Mouse (Mus musculus) macrophage (primary cell): ENCODE results near the gene Gm3173. TPM values are rescaled to one million over a fixed set of nuclear protein-coding genes. Genes with fewer than 3 reads are reported as not detected.

Experiments used
- polyA plus RNA-seq: library from polyadenylated mRNA; stranded (reverse); fragments of 250-400 nt; gene quantifications from 3 replicates; pipeline ENCODE4 v1.2.4, GENCODE M21; 2018; ENCODE audit warnings: inconsistent platforms

The Gm3173 gene
- polyA plus RNA-seq, 1 experiment from 2014 or later, result not detected

Other genes starting within 250 kb of the Gm3173 start
- not detected in 3 replicates for gene Gm2974, start 248.4 kb upstream of the Gm3173 start, polyA plus RNA-seq
- not detected in 3 replicates for gene Gm3138, start 181.4 kb upstream of the Gm3173 start, polyA plus RNA-seq
- gene Gm3149, start 113.7 kb upstream of the Gm3173 start, polyA plus RNA-seq, result not detected in 3 replicates
- gene 2610042L04Rik, start 96.2 kb upstream of the Gm3173 start, polyA plus RNA-seq, result not detected in 3 replicates
- gene Gm3159, start 33.5 kb upstream of the Gm3173 start, polyA plus RNA-seq, result not detected in 3 replicates
- not detected in 3 replicates for gene Gm3164, start 15.5 kb upstream of the Gm3173 start, polyA plus RNA-seq
- gene Gm3182, start 50.8 kb downstream of the Gm3173 start, polyA plus RNA-seq, result not detected in 3 replicates
- gene Gm3047, start 124.4 kb downstream of the Gm3173 start, polyA plus RNA-seq, result not detected in 3 replicates
- not detected in 3 replicates for gene Gm8159, start 201.4 kb downstream of the Gm3173 start, polyA plus RNA-seq
- gene Gm3239, start 233.2 kb downstream of the Gm3173 start, polyA plus RNA-seq, result not detected in 3 replicates